8 mouse cellular contexts compared by ENCODE assay signal in the genomic region with DNA sequence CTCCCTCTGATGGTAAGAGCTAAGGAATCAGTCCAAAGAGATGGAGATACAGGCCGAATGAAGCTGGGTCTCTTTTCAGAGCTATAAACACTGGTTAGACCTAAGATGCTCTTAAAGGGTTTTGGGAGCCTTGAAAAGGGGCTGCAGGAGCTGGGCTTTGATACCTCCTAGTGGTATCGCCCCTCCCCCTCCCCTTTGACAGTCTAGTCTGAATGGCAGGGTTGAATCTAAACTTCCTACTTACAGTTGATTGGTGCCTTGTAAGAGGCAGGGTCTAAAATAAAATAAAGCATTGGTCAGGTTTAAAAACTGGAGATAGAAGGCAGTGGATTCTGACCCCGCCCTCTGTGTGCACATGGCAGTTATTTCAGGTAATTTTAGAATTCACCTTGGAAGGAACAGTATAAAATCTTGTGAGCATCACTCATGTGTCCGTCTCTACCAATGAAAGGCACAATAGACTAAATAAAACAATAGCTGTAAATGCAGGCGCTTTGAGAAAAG. TPM values are rescaled to one million over a fixed set of nuclear protein-coding genes. Genes with fewer than 3 reads are reported as not detected.
A peak's percentile ranks its signal among the peaks of the same experiment; 100 is the strongest.
DNase-seq lines count a peak whose midpoint lies in the region; ATAC-seq and TF ChIP-seq lines count a peak whose summit lies in the region.

No protein-coding gene starts in this region.

- no peak for TF ChIP-seq POLR2A in myocyte (IDR thresholded peaks at IDR 0.05; ENCODE audit: insufficient read length, low read depth)

- TF ChIP-seq EP300 in heart, postnatal 0 days (IDR thresholded peaks at IDR 0.05; ENCODE audit: low read depth): no peak

- no peaks in the 10 kb centered on the region for H3K36me3 ChIP-seq in heart, embryonic 12.5 days
- no peaks in the 10 kb centered on the region for H3K36me3 ChIP-seq in heart, postnatal 0 days (replicated peaks; ENCODE audit: control insufficient read depth, insufficient read depth, low read length)
- H3K36me3 ChIP-seq in limb, embryonic 12.5 days: no peaks in the 10 kb centered on the region
- no peaks in the 10 kb centered on the region for H3K36me3 ChIP-seq in myocyte (ENCODE audit: control insufficient read depth, insufficient read depth)

- H3K79me2 ChIP-seq in myocyte (ENCODE audit: control insufficient read depth, insufficient read depth): no peaks in the 10 kb centered on the region

- peaks cover 27% of the 10 kb centered on the region for H3K4me1 ChIP-seq in heart, embryonic 12.5 days (replicated peaks)
- H3K4me1 ChIP-seq in heart, postnatal 0 days (ENCODE audit: control insufficient read depth, insufficient read depth): peaks cover 9% of the 10 kb centered on the region; the same call in 1 of the 2 replicates
- peaks cover 8% of the 10 kb centered on the region; the same call in 1 of the 2 replicates for H3K4me1 ChIP-seq in limb, embryonic 12.5 days (replicated peaks)

- no peak for TF ChIP-seq CTCF in heart, postnatal 0 days (IDR thresholded peaks at IDR 0.05; ENCODE audit: low read depth)

- WGBS in heart, embryonic 12.5 days: 17% methylated on average over 5 of the region's 5 CpGs
- 15% methylated on average over 5 of the region's 5 CpGs for WGBS in heart, postnatal 0 days
- 24% methylated on average over 5 of the region's 5 CpGs for WGBS in limb, embryonic 12.5 days

- intact Hi-C loops in heart, postnatal 25 days (cut with DNase I): no loop called here

- peak overlapping the region; percentile 87; the same call in 1 of the 2 replicates for H3K27ac ChIP-seq in heart, embryonic 12.5 days (ENCODE audit: poor library complexity, severe bottlenecking)
- peak overlapping the region; percentile 62 for H3K27ac ChIP-seq in heart, postnatal 0 days (ENCODE audit: low read depth)
- no peak overlapping the region for H3K27ac ChIP-seq in limb, embryonic 12.5 days

- no peak for DNase-seq in heart, postnatal 25 days (ENCODE audit: low spot score)
- peak; percentile 63 for DNase-seq in c-Kit-positive CD71-positive TER-119-negative erythroid progenitor cells, embryonic 14.5 days (ENCODE audit: low read depth)
- peak; percentile 32 for DNase-seq in heart, postnatal 0 days (ENCODE audit: low spot score)
- DNase-seq in ovary, adult 18-20 months (ENCODE audit: low spot score): no peak

- H3K9ac ChIP-seq in heart, embryonic 12.5 days: peak overlapping the region; percentile 83
- H3K9ac ChIP-seq in heart, postnatal 0 days (replicated peaks; ENCODE audit: low read depth, low read length): peak overlapping the region; percentile 54
- H3K9ac ChIP-seq in limb, embryonic 12.5 days (replicated peaks): peak overlapping the region; percentile 66

- no peaks in the 10 kb centered on the region for H3K27me3 ChIP-seq in heart, embryonic 12.5 days (replicated peaks)
- no peaks in the 10 kb centered on the region for H3K27me3 ChIP-seq in heart, postnatal 0 days (ENCODE audit: control insufficient read depth, insufficient read depth, low read length)
- no peaks in the 10 kb centered on the region for H3K27me3 ChIP-seq in limb, embryonic 12.5 days
- no peaks in the 10 kb centered on the region for H3K27me3 ChIP-seq in myocyte (ENCODE audit: control insufficient read depth, insufficient read depth, insufficient read length)

- ATAC-seq in heart, embryonic 12.5 days (ENCODE audit: insufficient number of reproducible peaks, low FRiP score): peak; percentile 49; the same call in 1 of the 2 replicates
- peak; percentile 62 for ATAC-seq in CD4-positive, CD25-positive, alpha-beta regulatory T cell, adult 4 months
- ATAC-seq in heart, postnatal 0 days (ENCODE audit: insufficient read depth, low read depth): 0 out of 2 replicates have a peak, but pooled peaks have one; percentile 22
- peak; percentile 48; the same call in 1 of the 2 replicates for ATAC-seq in limb, embryonic 12.5 days (ENCODE audit: insufficient number of reproducible peaks, insufficient read depth, low FRiP score, low TSS enrichment, low read depth)

- peak overlapping the region; percentile 25 for H3ac ChIP-seq in myocyte (ENCODE audit: control insufficient read depth, insufficient read length)

- H3K4me3 ChIP-seq in heart, embryonic 12.5 days: peak overlapping the region; percentile 77
- H3K4me3 ChIP-seq in heart, postnatal 0 days (ENCODE audit: low read depth, low read length): peak overlapping the region; percentile 55
- peak overlapping the region; percentile 59 for H3K4me3 ChIP-seq in limb, embryonic 12.5 days (replicated peaks)
- H3K4me3 ChIP-seq in myocyte: peak overlapping the region; percentile 60

- H3K4me2 ChIP-seq in heart, embryonic 12.5 days: peak overlapping the region; percentile 94
- H3K4me2 ChIP-seq in heart, postnatal 0 days (ENCODE audit: low read depth, low read length): peak overlapping the region; percentile 89
- peak overlapping the region; percentile 94 for H3K4me2 ChIP-seq in limb, embryonic 12.5 days
- H3K4me2 ChIP-seq in myocyte (ENCODE audit: low read depth): peak overlapping the region; percentile 76

- H3K9me3 ChIP-seq in heart, embryonic 12.5 days (replicated peaks): no peaks in the 10 kb centered on the region
- no peaks in the 10 kb centered on the region for H3K9me3 ChIP-seq in heart, postnatal 0 days (replicated peaks; ENCODE audit: control insufficient read depth, low read length)
- no peaks in the 10 kb centered on the region for H3K9me3 ChIP-seq in limb, embryonic 12.5 days

TF ChIP-seq in myocyte, 11 proteins besides CTCF, POLR2A, EP300 and RAD21:
- TF ChIP-seq REST (IDR thresholded peaks at IDR 0.05; ENCODE audit: insufficient read depth, insufficient read length) (no peak), TCF12 (IDR thresholded peaks at IDR 0.05; ENCODE audit: insufficient read depth, poor library complexity, severe bottlenecking) (no peak), MYOG (IDR thresholded peaks at IDR 0.05; ENCODE audit: control insufficient read depth in 1 of 3, insufficient read depth in 1 of 3, insufficient read length in 2 of 3, low read depth in 2 of 3) (no peak)

RNA-seq across cellular contexts. Expression of a gene that starts 2.8 kb away (rescaled TPM):
- 40.7 and 44.0 TPM in 2 replicates for polyA plus RNA-seq in heart, embryonic 12.5 days (2016; fragmentation: Nextera tagmentation; extraction: Ambion mirVana)
- 10 to 100 TPM; 10.8 to 11.4 TPM for total RNA-seq in heart, postnatal 25 days (2021)
- polyA plus RNA-seq in CD4-positive, CD25-positive, alpha-beta regulatory T cell, adult 4 months (2017; shearing (Covaris generic)): 10 to 100 TPM; 66.4 to 83.1 TPM
- total RNA-seq in heart, postnatal 0 days (2014; rRNA removed; ENCODE audit: low replicate concordance): 14.7 and 28.1 TPM in 2 replicates
- 15.0 and 15.8 TPM in 2 replicates for polyA plus RNA-seq in heart, postnatal 0 days (2015; fragmentation: Nextera tagmentation; extraction: Ambion mirVana)
- polyA plus RNA-seq in limb, embryonic 12.5 days (2016; fragmentation: Nextera tagmentation; extraction: Ambion mirVana): 18.9 and 21.2 TPM in 2 replicates
- polyA plus RNA-seq in myocyte (2012; fragmentation: generic; extraction: Trizol): 16.0 TPM

RNA-seq across cellular contexts. Expression of a gene that starts 13.5 kb away (rescaled TPM):
- polyA plus RNA-seq in heart, embryonic 12.5 days (2016; fragmentation: Nextera tagmentation; extraction: Ambion mirVana): 0.04 TPM in 1 of 2 replicates, not detected in the other
- under 1 TPM; 0.08 to 0.10 TPM for total RNA-seq in heart, postnatal 25 days (2021)
- polyA plus RNA-seq in CD4-positive, CD25-positive, alpha-beta regulatory T cell, adult 4 months (2017; shearing (Covaris generic)): under 1 TPM in 1 of 2 experiments, not detected in 1; 0.15 TPM
- total RNA-seq in heart, postnatal 0 days (2014; rRNA removed; ENCODE audit: low replicate concordance): not detected in 2 replicates
- not detected in 2 replicates for polyA plus RNA-seq in heart, postnatal 0 days (2015; fragmentation: Nextera tagmentation; extraction: Ambion mirVana)
- polyA plus RNA-seq in limb, embryonic 12.5 days (2016; fragmentation: Nextera tagmentation; extraction: Ambion mirVana): not detected in 2 replicates
- 0.05 TPM for polyA plus RNA-seq in myocyte (2012; fragmentation: generic; extraction: Trizol)

Comparison
In these comparisons a context has a peak if more than half of its experiments do, and no peak if none do; other contexts are left out.
1. DNase-seq: peak in c-Kit-positive CD71-positive TER-119-negative erythroid progenitor cells, embryonic 14.5 days (single experiment) and heart, postnatal 0 days (single experiment); none in heart, postnatal 25 days (single experiment) and ovary, adult 18-20 months (single experiment).
2. Peak in every context shown above with its lines, with median percentiles within 50 percentile points of each other: ATAC-seq, H3K4me2 ChIP-seq, H3K4me3 ChIP-seq and H3K9ac ChIP-seq.